Mouse (Mus musculus) olfactory bulb, adult 2 months (tissue): Measurements from ENCODE around the gene Nhsl1.

Source experiments
- CTCF ChIP-seq: fragments of 200-500 bp; IDR thresholded peaks from 2 replicates; pipeline ENCODE4 v1.5.1; 2012; ENCODE audit warnings: low read depth, mild to moderate bottlenecking, low read length, moderate library complexity; ENCODE audit not compliant: insufficient read depth
- POLR2A ChIP-seq: fragments of 200-500 bp; IDR thresholded peaks from 2 replicates; pipeline ENCODE4 v1.6.1; 2012; ENCODE audit warnings: mild to moderate bottlenecking, low read depth, low read length, moderate library complexity; ENCODE audit not compliant: insufficient read depth

DNA sequence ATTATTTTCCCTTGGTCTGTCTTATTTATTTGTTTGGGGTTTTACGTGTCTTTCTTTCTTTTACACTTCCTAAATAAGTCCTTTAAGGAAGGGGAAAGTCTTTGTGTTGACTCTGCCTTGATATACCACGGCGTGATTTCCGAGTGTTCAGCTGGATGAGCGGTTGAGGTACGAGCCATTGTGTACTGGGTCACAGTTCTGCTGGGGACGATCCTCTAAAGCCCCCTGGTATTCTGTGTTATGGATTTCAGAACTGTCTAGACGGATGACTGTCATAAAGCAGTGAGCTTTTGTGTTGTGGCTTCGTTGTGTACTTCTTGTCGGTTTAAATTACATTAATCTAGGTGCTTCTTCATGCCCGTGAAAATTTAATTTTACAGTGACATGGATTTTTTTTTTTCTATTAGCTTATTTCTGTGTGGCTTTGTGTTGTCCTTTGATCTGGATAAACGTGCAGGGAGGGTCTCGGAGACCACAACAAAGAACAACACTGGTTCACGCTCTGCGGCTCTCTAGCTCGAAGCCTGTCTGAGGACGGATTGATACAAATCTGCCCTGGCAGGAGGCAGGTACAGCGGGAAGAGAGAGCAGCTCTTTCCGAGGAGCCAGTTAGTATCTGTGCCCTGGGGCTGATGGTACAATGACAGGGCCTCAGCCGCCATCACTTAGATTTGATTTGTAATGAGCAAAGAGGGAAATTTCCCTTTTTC is 151.7 kb downstream of the Nhsl1 start:
- TF ChIP-seq CTCF (no peak), POLR2A (no peak)
